Mouse (Mus musculus) testis, adult 2 months (tissue): Measurements from ENCODE around the gene Sdf2l1.

ENCODE experiments used
- CTCF ChIP-seq: fragments of 200-500 bp; IDR thresholded peaks from 2 replicates; pipeline ENCODE4 v1.5.1; 2012; ENCODE audit warnings: low read depth, mild to moderate bottlenecking, inconsistent platforms, low read length, moderate library complexity; ENCODE audit not compliant: control insufficient read depth, insufficient read depth, insufficient replicate concordance
- POLR2A ChIP-seq: fragments of 200-500 bp; IDR thresholded peaks from 2 replicates; pipeline ENCODE4 v1.6.1; 2012; ENCODE audit warnings: low read depth, mild to moderate bottlenecking, inconsistent platforms, low read length, moderate library complexity; ENCODE audit not compliant: control insufficient read depth

DNA sequence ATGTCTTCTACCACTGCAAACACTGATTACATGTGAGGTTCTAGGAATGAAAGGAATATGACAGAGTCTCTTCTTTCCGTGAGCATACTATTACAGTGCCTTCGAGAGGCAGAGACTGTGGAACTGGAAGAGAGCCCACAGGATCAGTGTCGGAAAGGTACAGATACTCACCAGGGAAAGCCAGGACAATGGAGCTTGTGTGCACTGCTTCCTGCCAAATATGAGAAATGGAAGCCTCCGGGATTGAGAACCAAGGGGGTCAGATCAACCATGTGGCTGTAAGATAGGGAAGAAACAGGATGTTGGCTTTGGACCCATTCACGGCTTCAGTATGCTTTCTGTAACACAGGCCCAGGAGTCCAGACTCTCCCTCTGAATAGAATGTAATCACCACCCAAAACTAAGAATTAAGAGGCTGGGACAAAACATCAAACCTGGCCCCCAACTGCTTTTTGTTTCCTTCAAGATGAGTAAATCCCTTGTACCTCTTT lies 14.8 kb downstream of the Sdf2l1 start:
- TF ChIP-seq POLR2A (no peak), CTCF (no peak)
